Mouse (Mus musculus) kidney, embryonic 15.5 days (tissue): ENCODE measurements around the gene Guca1b. TPM values are rescaled to one million over a fixed set of nuclear protein-coding genes. Genes with fewer than 3 reads are reported as not detected.
A peak's percentile ranks its signal among the peaks of the same experiment; 100 is the strongest.

ENCODE experiments used
- ATAC-seq: fragments of 200-750 bp; cut with Nextera tagmentation; replicated peaks from 2 replicates; pipeline ENCODE4 v1.8.0; 2017; ENCODE audit warnings: moderate TSS enrichment; ENCODE audit not compliant: low FRiP score
- H3K27ac ChIP-seq: fragments of 300-500 bp; sonication (generic); 2 replicates; pipeline ENCODE4 v1.5.1; 2015; ENCODE audit warnings: mild to moderate bottlenecking, inconsistent platforms
- H3K27me3 ChIP-seq: fragments of 300-500 bp; sonication (generic); 2 replicates; pipeline ENCODE4 v1.6.1; 2015; ENCODE audit warnings: inconsistent platforms
- H3K36me3 ChIP-seq: fragments of 300-500 bp; sonication (generic); 2 replicates; pipeline ENCODE4 v1.6.1; 2015; ENCODE audit warnings: inconsistent platforms
- H3K4me1 ChIP-seq: fragments of 300-500 bp; sonication (generic); 2 replicates; pipeline ENCODE4 v1.6.1; 2015; ENCODE audit warnings: inconsistent platforms
- H3K4me2 ChIP-seq: fragments of 300-500 bp; sonication (generic); 2 replicates; pipeline ENCODE4 v1.6.1; 2015; ENCODE audit warnings: moderate library complexity, mild to moderate bottlenecking, inconsistent platforms
- H3K4me3 ChIP-seq: fragments of 300-500 bp; sonication (generic); replicated peaks from 2 replicates; pipeline ENCODE4 v1.5.1; 2015; ENCODE audit warnings: mild to moderate bottlenecking, inconsistent platforms
- H3K9ac ChIP-seq: fragments of 300-500 bp; sonication (generic); 2 replicates; pipeline ENCODE4 v1.6.1; 2015; ENCODE audit warnings: mild to moderate bottlenecking, inconsistent platforms
- H3K9me3 ChIP-seq: fragments of 300-500 bp; sonication (generic); replicated peaks from 2 replicates; pipeline ENCODE4 v1.6.1; 2016; ENCODE audit warnings: inconsistent platforms
- WGBS: fragments of 180-500 bp; shearing (Covaris S2); methylation state at CpG from one replicate; pipeline ENCODE4 v1.1.7; 2015; ENCODE audit warnings: mixed read lengths; 5-methylcytosine and 5-hydroxymethylcytosine counted together
- polyA plus RNA-seq: library from polyadenylated mRNA; unstranded; fragments of >200 nt; fragmentation: Nextera tagmentation; extraction: Ambion mirVana; gene quantifications from 2 replicates; pipeline ENCODE4 v1.2.1, GENCODE M21; 2015

Guca1b gene
- polyA plus RNA-seq, 1 experiment from 2014 or later: 1.9 TPM

- WGBS: 71% methylated on average over 19 of the region's 19 CpGs
- no peaks in the 10 kb centered on the region for H3K36me3 ChIP-seq
- H3K27ac ChIP-seq: 0 out of 2 replicates have a peak overlapping the region, but pooled peaks have one; percentile 54
These were observed 56.3 kb downstream of the Guca1b start for GRCm38 (mm10) chr17:47441296-47442051.

GRCm38 (mm10) chr17:47442271-47442670 lies 57.1 kb downstream of the Guca1b start:
- ATAC-seq: no peak
- Histone ChIP-seq H3K27me3 (peaks cover 16% of the 10 kb centered on the region), H3K27ac (no peak overlapping the region), H3K9me3 (no peaks in the 10 kb centered on the region), H3K4me2 (no peak overlapping the region), H3K9ac (no peak overlapping the region), H3K4me3 (no peak overlapping the region), H3K4me1 (peaks cover 38% of the 10 kb centered on the region), H3K36me3 (no peaks in the 10 kb centered on the region)
- 77% methylated on average over 3 of the region's 3 CpGs for WGBS

More at GRCm38 (mm10) chr17:47441296-47442051, 56.3 kb downstream of the Guca1b start:
- no peak for ATAC-seq
- peaks cover 24% of the 10 kb centered on the region for H3K27me3 ChIP-seq
- H3K4me3 ChIP-seq: no peak overlapping the region
- H3K9me3 ChIP-seq: no peaks in the 10 kb centered on the region
- H3K9ac ChIP-seq: no peak overlapping the region
- no peak overlapping the region for H3K4me2 ChIP-seq
- H3K4me1 ChIP-seq: peaks cover 45% of the 10 kb centered on the region

Other genes with a start within 250 kb of the Guca1b start
- gene Mrps10, start 16.5 kb upstream of the Guca1b start, polyA plus RNA-seq: 80.3 and 83.1 TPM in 2 replicates
- 1.6 and 2.6 TPM in 2 replicates for gene Guca1a, start 15.2 kb downstream of the Guca1b start, polyA plus RNA-seq
- 1.7 and 2.1 TPM in 2 replicates for gene AI661453, start 51.2 kb downstream of the Guca1b start, polyA plus RNA-seq
- gene 1700001C19Rik, start 52.0 kb downstream of the Guca1b start, polyA plus RNA-seq: 0.26 and 0.46 TPM in 2 replicates
- 32.2 and 37.0 TPM in 2 replicates for gene Taf8, start 116.9 kb downstream of the Guca1b start, polyA plus RNA-seq
- 272 and 294 TPM in 2 replicates for gene Ccnd3, start 119.7 kb downstream of the Guca1b start, polyA plus RNA-seq
- gene Bysl, start 226.1 kb downstream of the Guca1b start, polyA plus RNA-seq: 23.8 and 26.5 TPM in 2 replicates
- 45.7 TPM in 2 replicates for gene Med20, start 226.2 kb downstream of the Guca1b start, polyA plus RNA-seq
- 0.81 and 1.4 TPM in 2 replicates for gene Gm20517, start 226.2 kb downstream of the Guca1b start, polyA plus RNA-seq
- gene Usp49, start 245.3 kb downstream of the Guca1b start, polyA plus RNA-seq: 4.6 and 5.0 TPM in 2 replicates